Mouse (Mus musculus) layer of hippocampus, adult 8-10 months (tissue): Measurements from ENCODE around the gene Prelp. TPM values are rescaled to one million over a fixed set of nuclear protein-coding genes. Genes with fewer than 3 reads are reported as not detected.

Experiments used
- total RNA-seq, 4 experiments: library from RNA; stranded (reverse); gene quantifications; 2 replicates each; pipeline ENCODE4 v1.2.4; 2022

Prelp gene
- total RNA-seq, 4 experiments from 2014 or later, result 18.3 to 22.9 (median 20.2) TPM

Other genes with a start within 250 kb of the Prelp start
- gene Lax1, start 231.3 kb downstream of the Prelp start, total RNA-seq, result not detected
- gene Atp2b4, start 120.4 kb downstream of the Prelp start, total RNA-seq, result 100 to 1,000 TPM in 1 of 4 experiments, 10 to 100 TPM in 3; 85.7 to 102 (median 91.8) TPM
- under 1 TPM; 0.21 to 0.67 (median 0.53) TPM for gene Optc, start 13.4 kb downstream of the Prelp start, total RNA-seq
- 10 to 100 TPM in 3 of 4 experiments, 1 to 10 TPM in 1; 8.4 to 11.4 (median 10.1) TPM for gene Fmod, start 115.8 kb upstream of the Prelp start, total RNA-seq
- gene Btg2, start 157.7 kb upstream of the Prelp start, total RNA-seq, result 10 to 100 TPM; 14.4 to 18.4 (median 17.3) TPM
- gene Chit1, start 189.8 kb upstream of the Prelp start, total RNA-seq, result under 1 TPM in 1 of 4 experiments, not detected in 3; 0.32 TPM